Mouse (Mus musculus) small intestine, adult 2 months (tissue): Measurements from ENCODE around the gene Trim9.

Experiments
- CTCF ChIP-seq: fragments of 200-500 bp; IDR thresholded peaks from 2 replicates; pipeline ENCODE4 v1.5.1; 2012; ENCODE audit warnings: low read depth, mild to moderate bottlenecking, control low read depth, inconsistent platforms, low read length, moderate library complexity, mixed read lengths; ENCODE audit not compliant: insufficient replicate concordance, insufficient read length; ENCODE audit errors: extremely low read depth
- POLR2A ChIP-seq: fragments of 200-500 bp; IDR thresholded peaks from 2 replicates; pipeline ENCODE4 v1.6.1; 2012; ENCODE audit warnings: low read depth, mild to moderate bottlenecking, control low read depth, inconsistent platforms, low read length, moderate library complexity

- TF ChIP-seq CTCF (no peak), POLR2A (no peak)
Measured at GRCm38 (mm10) chr12:70307062-70307461, 40.4 kb downstream of the Trim9 start.
